10 mouse cellular contexts compared by ENCODE assay signal in the genomic region with DNA sequence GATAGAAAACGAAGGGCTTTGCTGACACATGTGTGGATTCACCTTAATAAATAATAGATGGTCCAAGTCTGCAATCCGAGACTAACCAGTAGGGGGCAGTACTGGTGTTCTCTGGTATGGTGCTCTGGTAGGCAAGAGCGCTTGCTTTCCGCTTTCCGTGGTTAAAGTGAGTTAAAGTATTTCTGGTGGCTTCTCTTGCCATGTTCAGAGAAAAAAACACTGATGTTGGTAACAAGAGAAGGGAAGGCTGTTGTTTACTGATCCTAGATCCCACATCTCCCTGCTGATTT.
DNase-seq lines count a peak whose midpoint lies in the region; ATAC-seq and TF ChIP-seq lines count a peak whose summit lies in the region.
"Had no signal": no experiment of that assay in that cellular context is flagged by ENCODE, and none has a peak within 500 bp of the region (broad histone marks: within the 10 kb centered on the region; RNA-seq: fewer than 3 reads in every experiment).

No protein-coding gene starts in this region.

- TF ChIP-seq CTCF in cerebellum, adult 2 months (IDR thresholded peaks at IDR 0.05; ENCODE audit: borderline replicate concordance, insufficient read depth, low read depth, low read length) = no peak
- TF ChIP-seq CTCF in layer of hippocampus, adult 2 months (conservative IDR thresholded peaks at IDR 0.05) = peak; percentile 71

- no peaks in the 10 kb centered on the region for H3K4me1 ChIP-seq in cerebellum, adult 2 months (ENCODE audit: control insufficient read depth, insufficient read depth, low read length)
- peaks cover 9% of the 10 kb centered on the region for H3K4me1 ChIP-seq in limb, embryonic 15.5 days
- H3K4me1 ChIP-seq: heart, embryonic 13.5 days; liver, embryonic 13.5 days had no signal

- H3K4me2 ChIP-seq in limb, embryonic 15.5 days = peak overlapping the region; percentile 33
- H3K4me2 ChIP-seq: heart, embryonic 13.5 days; liver, embryonic 13.5 days had no signal

- no peak overlapping the region for H3K27ac ChIP-seq in cerebellum, adult 2 months (ENCODE audit: insufficient read depth, low read length)
- no peak overlapping the region for H3K27ac ChIP-seq in layer of hippocampus, adult 2 months
- no peak overlapping the region for H3K27ac ChIP-seq in limb, embryonic 15.5 days
- H3K27ac ChIP-seq: heart, embryonic 13.5 days; liver, embryonic 13.5 days had no signal

- H3K9me3 ChIP-seq in limb, embryonic 15.5 days = no peaks in the 10 kb centered on the region
- H3K9me3 ChIP-seq: heart, embryonic 13.5 days; liver, embryonic 13.5 days had no signal

- no peak overlapping the region for H3K4me3 ChIP-seq in cerebellum, adult 2 months (replicated peaks; ENCODE audit: insufficient read depth, low read depth, low read length)
- H3K4me3 ChIP-seq in layer of hippocampus, adult 2 months = no peak overlapping the region
- 0 out of 2 replicates have a peak overlapping the region, but pooled peaks have one; percentile 13 for H3K4me3 ChIP-seq in limb, embryonic 15.5 days
- H3K4me3 ChIP-seq: heart, embryonic 13.5 days; liver, embryonic 13.5 days had no signal

- TF ChIP-seq POLR2A in cerebellum, adult 2 months (IDR thresholded peaks at IDR 0.05; ENCODE audit: borderline replicate concordance, insufficient read depth, low read length) = no peak

- 72% methylated on average over 5 of the region's 5 CpGs for WGBS in cerebellum, adult 2 months
- 51% methylated on average over 5 of the region's 5 CpGs for WGBS in limb, embryonic 15.5 days

- no peak overlapping the region for H3K9ac ChIP-seq in limb, embryonic 15.5 days
- H3K9ac ChIP-seq: heart, embryonic 13.5 days; liver, embryonic 13.5 days had no signal

- H3K27me3 ChIP-seq in cerebellum, adult 2 months (ENCODE audit: control insufficient read depth, insufficient read depth, low read length) = no peaks in the 10 kb centered on the region
- H3K27me3 ChIP-seq in limb, embryonic 15.5 days = peaks cover 4% of the 10 kb centered on the region; the same call in 1 of the 2 replicates
- H3K27me3 ChIP-seq: heart, embryonic 13.5 days; liver, embryonic 13.5 days had no signal

- peak; percentile 24 to 45 for DNase-seq in cerebellum, postnatal 14 days
- no peak for DNase-seq in cerebellum, adult 2 months
- peak in 1 of 2 experiments; percentile 47 for DNase-seq in layer of hippocampus, adult 2 months (ENCODE audit: low spot score in 2 of 2)
- no peak for DNase-seq in layer of hippocampus, postnatal 36 days
- DNase-seq in ZHBTc4 (ENCODE audit: low read depth, low spot score) = peak; percentile 76
- DNase-seq in thymus, adult 18-20 months = no peak
- DNase-seq in heart, postnatal 25 days (ENCODE audit: low spot score) = no peak
- DNase-seq: liver, embryonic 13.5 days had no signal

- intact Hi-C loops in heart, postnatal 25 days (cut with DNase I) = no loop called here

- ATAC-seq in limb, embryonic 15.5 days (ENCODE audit: insufficient number of reproducible peaks, low FRiP score, low TSS enrichment, low read depth) = no peak

- H3K36me3 ChIP-seq in limb, embryonic 15.5 days = no peaks in the 10 kb centered on the region
- H3K36me3 ChIP-seq: heart, embryonic 13.5 days; liver, embryonic 13.5 days had no signal

Comparison
In these comparisons a context has a peak if more than half of its experiments do, and no peak if none do; other contexts are left out.
1. DNase-seq: peak in cerebellum, postnatal 14 days (2 of 2) and ZHBTc4 (single experiment); none in cerebellum, adult 2 months (0 of 2), layer of hippocampus, postnatal 36 days (0 of 2), thymus, adult 18-20 months (0 of 2) and heart, postnatal 25 days (single experiment).